Mouse (Mus musculus) kidney, adult 2 months (tissue): ENCODE results near the gene Mroh8. TPM values are rescaled to one million over a fixed set of nuclear protein-coding genes. Genes with fewer than 3 reads are reported as not detected.
"Not testable (repeated sequence)": the region's sequence is repeated elsewhere in the genome, so short reads cannot be mapped to it uniquely, and the experiment has no call there.

Source experiments
- DNase-seq: peaks from one replicate; pipeline ENCODE4 v3.0.0; 2021
- H3K27ac ChIP-seq: fragments of 200-500 bp; 2 replicates; pipeline ENCODE4 v1.5.1; 2012; ENCODE audit warnings: low read depth, low read length, control low read depth, inconsistent platforms; ENCODE audit not compliant: insufficient read depth
- H3K27me3 ChIP-seq: fragments of 200-500 bp; replicated peaks from 2 replicates; pipeline ENCODE4 v1.6.1; 2012; ENCODE audit warnings: mild to moderate bottlenecking, moderate library complexity, low read length, inconsistent platforms; ENCODE audit not compliant: control insufficient read depth, insufficient read depth
- H3K36me3 ChIP-seq: fragments of 200-500 bp; 2 replicates; pipeline ENCODE4 v1.6.1; 2012; ENCODE audit warnings: mild to moderate bottlenecking, moderate library complexity, low read length, inconsistent platforms; ENCODE audit not compliant: control insufficient read depth, insufficient read depth
- H3K4me1 ChIP-seq: fragments of 200-500 bp; 2 replicates; pipeline ENCODE4 v1.6.1; 2011; ENCODE audit warnings: low read length; ENCODE audit not compliant: control insufficient read depth, insufficient read depth
- H3K4me3 ChIP-seq: fragments of 200-500 bp; 2 replicates; pipeline ENCODE4 v1.5.1; 2011; ENCODE audit warnings: mild to moderate bottlenecking, low read depth, low read length, control low read depth; ENCODE audit not compliant: insufficient read depth
- CTCF ChIP-seq: fragments of 200-500 bp; conservative IDR thresholded peaks from 2 replicates; pipeline ENCODE4 v1.5.1; 2011; ENCODE audit warnings: low read depth, mild to moderate bottlenecking, control low read depth, low read length, moderate library complexity, mixed read lengths; ENCODE audit not compliant: insufficient read depth, insufficient read length
- POLR2A ChIP-seq: fragments of 200-500 bp; IDR thresholded peaks from one replicate; pipeline ENCODE4 v1.6.1; 2011; ENCODE audit warnings: low read depth, low read length, control low read depth
- WGBS: fragments of 180-500 bp; shearing (Covaris S2); methylation state at CpG from one replicate; pipeline ENCODE4 v1.1.7; 2018; 5-methylcytosine and 5-hydroxymethylcytosine counted together
- polyA plus RNA-seq: library from polyadenylated mRNA; depleted of rRNA; stranded (reverse); fragments of >200 nt; gene quantifications from 2 replicates; pipeline ENCODE4 v1.2.3, GENCODE M21; 2012

Mroh8 gene
- polyA plus RNA-seq, 1 experiment = 0.13 TPM

DNA sequence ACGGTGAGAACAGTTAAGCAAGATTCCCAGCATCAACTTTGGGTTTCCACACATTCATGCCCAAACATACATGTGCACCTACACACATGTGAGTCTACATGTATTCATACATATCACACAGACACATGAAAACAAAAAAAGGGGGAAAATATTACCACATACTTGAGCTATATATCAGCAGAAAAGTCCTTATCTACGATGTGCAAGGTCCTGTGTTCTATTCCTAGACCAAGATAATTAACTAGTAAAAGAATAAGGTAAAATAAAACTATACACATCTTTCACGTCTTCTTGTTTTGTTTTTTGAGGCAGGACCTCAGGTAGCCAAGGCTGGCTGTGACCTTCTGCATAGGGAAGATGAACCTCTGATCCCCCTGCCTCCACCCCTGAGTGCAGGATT is 103.1 kb downstream of the Mroh8 start:
- H3K36me3 ChIP-seq = no peaks in the 10 kb centered on the region
- TF ChIP-seq CTCF (no peak), POLR2A (no peak)
- DNase-seq = no peak
- H3K27me3 ChIP-seq = no peaks in the 10 kb centered on the region
- H3K4me3 ChIP-seq = no peak overlapping the region
- no peaks in the 10 kb centered on the region; the same call in 1 of the 2 replicates for H3K4me1 ChIP-seq
- no peak overlapping the region for H3K27ac ChIP-seq
- WGBS = 95% methylated on average over 3 of the region's 3 CpGs

DNA sequence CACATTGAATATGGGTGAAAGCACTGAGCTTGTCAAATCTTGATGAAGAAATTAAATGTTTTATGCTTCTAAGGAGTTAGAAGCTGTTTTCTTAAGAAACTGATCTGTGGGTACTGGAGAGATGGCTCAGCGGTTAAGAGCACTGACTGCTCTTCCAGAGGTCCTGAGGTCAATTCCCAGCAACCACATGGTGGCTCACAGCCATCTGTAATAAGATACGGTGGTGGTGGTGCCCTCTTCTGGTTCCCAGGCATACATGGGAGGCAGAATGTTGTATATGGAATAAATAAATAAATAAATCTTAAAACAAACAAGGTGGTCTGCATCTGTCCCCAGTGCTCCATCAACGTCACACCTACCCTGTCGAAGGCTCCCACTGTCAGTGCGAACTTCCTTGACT is 104.9 kb downstream of the Mroh8 start:
- TF ChIP-seq CTCF (no peak), POLR2A (no peak)
- Histone ChIP-seq H3K27ac (no peak overlapping the region), H3K4me3 (no peak overlapping the region), H3K36me3 (no peaks in the 10 kb centered on the region), H3K4me1 (no peaks in the 10 kb centered on the region; the same call in 1 of the 2 replicates), H3K27me3 (no peaks in the 10 kb centered on the region)
- peak; percentile 16 for DNase-seq
- WGBS = 69% methylated on average over 5 of the region's 5 CpGs

DNA sequence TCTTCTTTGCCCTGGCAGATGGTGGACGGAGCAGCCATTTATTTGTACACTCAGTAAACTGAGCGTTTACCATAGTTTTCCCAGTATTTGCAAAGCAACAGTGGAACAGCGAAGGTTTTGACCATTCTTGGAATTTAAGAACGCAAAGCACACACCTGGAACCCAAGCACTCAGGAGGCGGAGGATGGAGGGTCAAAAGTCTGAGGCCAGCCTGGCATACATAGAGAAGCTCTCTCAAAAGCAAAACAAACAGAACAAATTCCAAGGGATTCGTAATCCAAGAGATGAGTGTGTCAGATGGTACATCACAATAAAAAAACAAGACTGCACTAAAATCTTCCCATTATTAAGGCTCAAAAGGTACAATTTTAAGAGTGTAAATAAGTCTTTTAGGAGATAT is 105.8 kb downstream of the Mroh8 start:
- WGBS = 87% methylated on average over 6 of the region's 6 CpGs
- no peaks in the 10 kb centered on the region for H3K27me3 ChIP-seq
- no peak overlapping the region for H3K4me3 ChIP-seq
- no peaks in the 10 kb centered on the region; the same call in 1 of the 2 replicates for H3K4me1 ChIP-seq
- TF ChIP-seq POLR2A (no peak), CTCF (no peak)
- no peak overlapping the region for H3K27ac ChIP-seq
- DNase-seq = peak; percentile 35
- no peaks in the 10 kb centered on the region for H3K36me3 ChIP-seq

- TF ChIP-seq CTCF (no peak), POLR2A (no peak)
- Histone ChIP-seq H3K36me3 (no peaks in the 10 kb centered on the region), H3K4me3 (no peak overlapping the region), H3K4me1 (no peaks in the 10 kb centered on the region; the same call in 1 of the 2 replicates), H3K27me3 (no peaks in the 10 kb centered on the region), H3K27ac (no peak overlapping the region)
- DNase-seq = no peak
- WGBS = 91% methylated on average over 6 of the region's 6 CpGs
These were observed 106.4 kb downstream of the Mroh8 start for GRCm38 (mm10) chr2:157172984-157173383.

- 76% methylated on average over 6 of the region's 6 CpGs for WGBS
- DNase-seq = no peak
- no peaks in the 10 kb centered on the region; the same call in 1 of the 2 replicates for H3K4me1 ChIP-seq
- H3K4me3 ChIP-seq = no peak overlapping the region
- TF ChIP-seq POLR2A (no peak), CTCF (no peak)
- H3K27ac ChIP-seq = no peak overlapping the region
- H3K27me3 ChIP-seq = no peaks in the 10 kb centered on the region
- H3K36me3 ChIP-seq = no peaks in the 10 kb centered on the region
These were observed 108.7 kb downstream of the Mroh8 start for GRCm38 (mm10) chr2:157170626-157171025.

DNA sequence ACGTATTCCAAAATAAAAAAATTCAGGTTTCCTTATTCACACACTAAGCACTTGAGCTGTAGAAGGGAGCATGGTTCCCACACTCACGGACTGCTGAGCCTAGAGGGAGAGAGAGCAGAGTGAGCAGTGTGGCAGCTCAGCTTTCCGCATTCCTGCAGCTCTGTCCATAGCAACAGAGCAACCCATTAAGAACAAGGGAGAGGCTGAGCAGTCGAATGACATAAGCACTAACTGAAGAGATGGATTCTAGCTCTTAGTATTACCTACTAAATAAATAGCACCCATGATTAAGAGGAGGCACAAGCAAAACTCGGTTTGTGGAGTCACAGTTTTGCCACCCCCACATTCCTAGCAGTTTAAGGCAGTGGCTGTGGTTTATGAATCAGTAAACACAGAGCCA is 109.2 kb downstream of the Mroh8 start:
- TF ChIP-seq POLR2A (no peak), CTCF (no peak)
- Histone ChIP-seq H3K27me3 (no peaks in the 10 kb centered on the region), H3K36me3 (no peaks in the 10 kb centered on the region), H3K27ac (no peak overlapping the region), H3K4me3 (no peak overlapping the region), H3K4me1 (no peaks in the 10 kb centered on the region; the same call in 1 of the 2 replicates)
- no peak for DNase-seq
- 50% methylated on average over 5 of the region's 5 CpGs for WGBS

GRCm38 (mm10) chr2:157166371-157167080 is 112.8 kb downstream of the Mroh8 start:
- Histone ChIP-seq H3K36me3 (no peaks in the 10 kb centered on the region), H3K4me1 (no peaks in the 10 kb centered on the region; the same call in 1 of the 2 replicates), H3K27ac (no peak overlapping the region), H3K27me3 (no peaks in the 10 kb centered on the region), H3K4me3 (no peak overlapping the region)
- no peak for DNase-seq
- 97% methylated on average over 12 of the region's 12 CpGs for WGBS
- no peak for TF ChIP-seq POLR2A
- no peak for TF ChIP-seq CTCF

DNA sequence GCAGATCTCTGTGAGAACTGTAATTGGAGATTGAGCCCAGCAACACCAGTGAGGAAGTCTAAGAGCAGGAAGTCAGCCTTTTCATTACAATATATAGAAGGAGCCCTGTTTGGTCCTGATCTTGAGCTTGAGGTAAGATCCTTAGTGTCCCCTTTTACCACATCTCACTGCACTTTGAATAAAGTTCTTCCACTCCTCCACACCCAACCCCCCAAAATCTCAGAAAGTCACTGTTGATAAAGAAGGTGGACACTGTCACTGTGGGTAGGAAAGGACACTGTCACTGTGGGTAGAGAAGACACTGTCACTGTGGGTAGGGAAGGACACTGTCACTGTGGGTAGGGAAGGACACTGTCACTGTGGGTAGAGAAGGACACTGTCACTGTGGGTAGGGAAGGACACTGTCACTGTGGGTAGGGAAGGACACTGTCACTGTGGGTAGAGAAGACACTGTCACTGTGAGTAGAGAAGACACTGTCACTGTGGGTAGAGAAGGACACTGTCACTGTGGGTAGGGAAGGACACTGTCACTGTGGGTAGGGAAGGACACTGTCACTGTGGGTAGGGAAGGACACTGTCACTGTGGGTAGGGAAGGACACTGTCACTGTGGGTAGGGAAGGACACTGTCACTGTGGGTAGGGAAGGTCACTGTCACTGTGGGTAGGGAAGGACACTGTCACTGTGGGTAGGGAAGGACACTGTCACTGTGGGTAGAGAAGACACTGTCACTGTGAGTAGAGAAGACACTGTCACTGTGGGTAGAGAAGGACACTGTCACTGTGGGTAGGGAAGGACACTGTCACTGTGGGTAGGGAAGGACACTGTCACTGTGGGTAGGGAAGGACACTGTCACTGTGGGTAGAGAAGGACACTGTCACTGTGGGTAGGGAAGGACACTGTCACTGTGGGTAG is 113.8 kb downstream of the Mroh8 start:
- H3K36me3 ChIP-seq, H3K27me3 ChIP-seq, DNase-seq, H3K4me3 ChIP-seq, H3K27ac ChIP-seq, H3K4me1 ChIP-seq: not testable (repeated sequence)
